Mouse (Mus musculus) liver, embryonic 14.5 days (tissue): ENCODE measurements around the gene Mettl17. TPM values are rescaled to one million over a fixed set of nuclear protein-coding genes. Genes with fewer than 3 reads are reported as not detected.
"Not testable (repeated sequence)": the region's sequence is repeated elsewhere in the genome, so short reads cannot be mapped to it uniquely, and the experiment has no call there.

ENCODE experiments used
- ATAC-seq: fragments of 200-750 bp; cut with Nextera tagmentation; 2 replicates; pipeline ENCODE4 v1.8.0; 2017; ENCODE audit warnings: moderate number of reproducible peaks, mild to moderate bottlenecking, moderate library complexity; ENCODE audit not compliant: insufficient read depth
- DNase-seq, 3 experiments: peaks; one replicate each; pipeline ENCODE4 v3.0.0-alpha.2; 2012 to 2013; ENCODE audit warnings: low read depth in 3 of 3, low spot score in 3 of 3
- H3K27ac ChIP-seq: fragments of 300-500 bp; sonication (generic); 2 replicates; pipeline ENCODE4 v1.5.1; 2014; ENCODE audit warnings: moderate library complexity, mild to moderate bottlenecking, control low read depth, inconsistent platforms
- H3K27me3 ChIP-seq: fragments of 300-500 bp; sonication (generic); 2 replicates; pipeline ENCODE4 v1.6.1; 2014; ENCODE audit warnings: mild to moderate bottlenecking, low read length, moderate library complexity; ENCODE audit not compliant: control insufficient read depth, insufficient read depth
- H3K36me3 ChIP-seq: fragments of 300-500 bp; sonication (generic); replicated peaks from 2 replicates; pipeline ENCODE4 v1.6.1; 2014; ENCODE audit warnings: low read depth; ENCODE audit not compliant: control insufficient read depth, insufficient read depth
- H3K4me1 ChIP-seq, 2 experiments: fragments of 200-500 bp in 1 of 2; fragments of 300-500 bp in 1 of 2; sonication (generic) in 1 of 2; replicated peaks; 2 replicates each; pipeline ENCODE4 v1.6.1; 2012 to 2014; ENCODE audit warnings: antibody characterized with exemption in 1 of 2, inconsistent platforms in 1 of 2, low read length in 1 of 2; ENCODE audit not compliant: control insufficient read depth in 2 of 2, insufficient read depth in 2 of 2
- H3K4me2 ChIP-seq: fragments of 300-500 bp; sonication (generic); 2 replicates; pipeline ENCODE4 v1.6.1; 2014; ENCODE audit warnings: low read depth, mild to moderate bottlenecking, control low read depth, moderate library complexity
- H3K4me3 ChIP-seq, 2 experiments: fragments of 200-500 bp in 1 of 2; fragments of 300-500 bp in 1 of 2; sonication (generic) in 1 of 2; 2 replicates each; pipeline ENCODE4 v1.5.1; 2012 to 2014; ENCODE audit warnings: low read depth in 2 of 2, low read length in 2 of 2, mild to moderate bottlenecking in 2 of 2, control low read depth in 1 of 2, inconsistent platforms in 1 of 2, moderate library complexity in 1 of 2; ENCODE audit not compliant: insufficient read depth in 1 of 2
- H3K9ac ChIP-seq: fragments of 300-500 bp; sonication (generic); replicated peaks from 2 replicates; pipeline ENCODE4 v1.6.1; 2014; ENCODE audit warnings: mild to moderate bottlenecking, control low read depth, moderate library complexity
- H3K9me3 ChIP-seq: fragments of 300-500 bp; sonication (generic); 2 replicates; pipeline ENCODE4 v1.6.1; 2016; ENCODE audit warnings: low read length, mixed read lengths; ENCODE audit not compliant: control insufficient read depth
- CTCF ChIP-seq: IDR thresholded peaks from 2 replicates; pipeline ENCODE4 v1.5.1; 2016; ENCODE audit warnings: antibody characterized with exemption, low read depth, control low read depth
- EP300 ChIP-seq: IDR thresholded peaks from 2 replicates; pipeline ENCODE4 v1.6.1; 2016; ENCODE audit warnings: antibody characterized with exemption, low read depth
- WGBS: fragments of 180-500 bp; shearing (Covaris S2); extraction: QIAGEN DNeasy Blood & Tissue Kit; methylation state at CpG from one replicate; pipeline ENCODE4 v1.1.7; 2014; ENCODE audit not compliant: insufficient replicate concordance; 5-methylcytosine and 5-hydroxymethylcytosine counted together
- polyA plus RNA-seq, 2 experiments: library from polyadenylated mRNA; depleted of rRNA in 1 of 2; stranded (reverse) in 1 of 2; unstranded in 1 of 2; fragments of >200 nt; fragmentation: Nextera tagmentation in 1 of 2; extraction: Ambion mirVana in 1 of 2; gene quantifications; 2 replicates each; pipeline versions ENCODE4 v1.2.1 to v1.2.3; 2012 to 2014

Gene Mettl17
- polyA plus RNA-seq (2012; rRNA removed) = 7.5 and 9.5 TPM in 2 replicates
- 10.2 and 10.8 TPM in 2 replicates for polyA plus RNA-seq (2014; fragmentation: Nextera tagmentation; extraction: Ambion mirVana)

DNA sequence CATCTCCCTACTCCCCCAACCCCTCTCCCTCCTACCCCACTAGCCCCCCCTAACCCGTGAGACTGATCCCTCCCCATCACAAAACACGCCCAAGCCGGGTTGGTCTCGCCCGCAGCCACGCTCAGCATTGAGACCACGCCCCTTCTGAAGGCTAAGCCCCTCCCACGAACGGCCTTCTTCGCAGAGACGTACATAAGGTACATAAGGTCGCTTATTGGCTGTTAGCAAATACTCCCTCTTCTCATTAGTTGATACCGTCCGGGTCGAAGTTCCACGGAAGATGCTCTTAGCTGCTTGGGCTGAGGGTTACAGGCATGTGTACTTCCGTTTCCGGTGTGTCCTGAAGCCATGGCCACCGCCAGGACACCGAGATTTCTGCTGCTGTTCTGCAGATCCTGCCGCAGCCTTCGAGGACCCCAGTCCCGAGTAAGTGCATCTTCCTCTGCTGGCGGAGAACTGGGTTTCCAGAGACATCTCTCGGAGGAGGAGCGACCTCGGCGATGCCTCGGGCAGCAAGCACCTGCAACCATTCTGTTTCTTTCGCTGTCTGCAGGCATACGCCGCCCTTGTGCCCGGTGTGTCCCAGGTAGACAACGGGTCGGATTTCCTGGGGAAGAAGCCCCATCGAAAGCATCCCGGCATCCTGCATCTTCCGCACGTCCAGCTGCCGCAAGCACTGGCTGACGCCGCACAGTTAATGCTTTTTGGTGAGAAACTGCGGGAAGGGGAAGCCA, at the start of gene Mettl17:
TSS of gene Mettl17 (plus strand) at position 245 of the 734 bp plus-strand sequence.
- Histone ChIP-seq H3K27ac (peak within 1 kb of the TSS; percentile 1; the same call in 1 of the 2 replicates), H3K36me3 (no peaks in the 10 kb centered on the region), H3K4me3 (peak within 1 kb of the TSS; percentile 79 to 90), H3K4me1 (peaks cover 6 to 11% of the 10 kb centered on the region in 2 experiments), H3K9me3 (no peaks in the 10 kb centered on the region), H3K9ac (peak within 1 kb of the TSS; percentile 55), H3K4me2 (peak within 1 kb of the TSS; percentile 96), H3K27me3 (no peaks in the 10 kb centered on the region)
- WGBS = under 1% methylated on average over 43 of the region's 43 CpGs
- TF ChIP-seq EP300 = no peak
- no peak for TF ChIP-seq CTCF
- DNase-seq (peak; percentile 83 to 90 (median 89)), ATAC-seq (peak; percentile 99)

DNA sequence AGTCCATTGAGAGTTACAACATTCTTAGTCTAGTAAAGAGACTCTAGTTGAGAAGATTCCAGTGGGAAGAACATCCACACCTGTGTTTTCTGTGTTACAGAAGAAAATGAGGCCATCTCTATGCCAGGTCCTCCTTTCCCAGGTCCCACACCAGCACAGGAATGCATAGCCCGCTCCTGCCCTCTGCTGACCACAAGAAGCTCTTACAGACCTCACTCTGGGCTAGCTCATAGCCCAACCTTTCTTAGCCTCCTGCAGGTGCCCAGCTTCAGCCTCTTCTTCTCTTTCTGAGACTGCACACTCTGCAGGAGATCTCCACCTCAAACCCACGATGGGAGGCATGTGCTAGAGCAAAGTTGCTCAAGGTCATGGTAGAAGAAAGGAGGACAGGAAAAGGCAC, 46.2 kb upstream of the Mettl17 start:
- H3K9ac ChIP-seq, H3K9me3 ChIP-seq, DNase-seq, H3K27me3 ChIP-seq, H3K36me3 ChIP-seq, H3K4me2 ChIP-seq, H3K27ac ChIP-seq, ATAC-seq, H3K4me3 ChIP-seq, H3K4me1 ChIP-seq: not testable (repeated sequence)
- WGBS = 8% methylated on average over 2 of the region's 2 CpGs
- peak; percentile 33 for TF ChIP-seq CTCF

- Histone ChIP-seq H3K9me3 (no peaks in the 10 kb centered on the region), H3K27ac (no peak overlapping the region), H3K9ac (no peak overlapping the region), H3K4me1 (no peaks in the 10 kb centered on the region), H3K36me3 (no peaks in the 10 kb centered on the region), H3K27me3 (no peaks in the 10 kb centered on the region), H3K4me3 (no peak overlapping the region), H3K4me2 (no peak overlapping the region)
- 47% methylated on average over 1 of the region's 1 CpGs for WGBS
- ATAC-seq (no peak), DNase-seq (no peak)
- no peak for TF ChIP-seq CTCF
- TF ChIP-seq EP300 = no peak
Observed at GRCm38 (mm10) chr14:51842250-51842649, 42.4 kb upstream of the Mettl17 start.

DNA sequence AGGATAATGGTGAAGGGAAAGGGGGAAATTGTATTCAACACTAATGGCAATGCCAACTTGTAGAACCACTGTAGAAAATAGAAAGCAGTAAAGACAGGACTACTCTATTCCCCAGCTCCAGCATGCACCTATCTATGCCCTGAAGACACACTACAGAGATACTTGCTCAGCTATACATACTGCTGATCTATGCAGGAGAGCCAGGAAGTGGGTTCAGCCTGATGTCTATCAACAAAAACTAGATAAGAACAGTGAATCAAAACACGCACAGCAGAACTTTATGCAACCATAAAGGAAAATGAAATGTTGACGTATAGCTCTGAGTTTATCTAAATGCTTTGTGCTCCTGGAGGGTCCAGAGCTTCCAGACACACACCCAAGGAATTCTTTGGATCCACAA, 41.9 kb upstream of the Mettl17 start:
- Histone ChIP-seq H3K9me3 (no peaks in the 10 kb centered on the region), H3K4me3 (no peak overlapping the region), H3K9ac (no peak overlapping the region), H3K27me3 (no peaks in the 10 kb centered on the region), H3K27ac (no peak overlapping the region), H3K36me3 (no peaks in the 10 kb centered on the region), H3K4me2 (no peak overlapping the region), H3K4me1 (no peaks in the 10 kb centered on the region)
- 48% methylated on average over 2 of the region's 2 CpGs for WGBS
- no peak for ATAC-seq
- no peak for TF ChIP-seq EP300
- no peak for TF ChIP-seq CTCF
- no peak for DNase-seq

DNA sequence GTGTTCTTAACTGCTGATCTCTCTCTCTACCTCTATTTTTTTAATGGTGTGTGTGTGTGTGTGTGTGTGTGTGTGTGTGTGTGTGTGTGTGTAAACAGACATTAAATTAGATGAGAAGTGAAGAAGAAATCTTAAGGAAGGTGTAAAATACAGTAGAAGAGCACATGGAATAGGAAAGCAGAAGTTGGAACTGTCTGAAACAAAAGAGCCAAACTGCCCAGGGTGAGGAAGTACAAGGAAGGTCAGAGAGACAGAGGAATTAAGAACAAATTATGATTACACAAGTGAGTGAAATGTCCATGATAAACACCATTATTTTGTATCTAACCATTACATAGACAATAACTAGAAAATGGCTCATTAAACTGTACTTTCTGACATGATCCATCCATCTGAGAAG, 40.8 kb upstream of the Mettl17 start:
- Histone ChIP-seq H3K4me2 (no peak overlapping the region), H3K4me3 (no peak overlapping the region), H3K27me3 (no peaks in the 10 kb centered on the region), H3K27ac (no peak overlapping the region), H3K9ac (no peak overlapping the region), H3K9me3 (no peaks in the 10 kb centered on the region), H3K4me1 (no peaks in the 10 kb centered on the region), H3K36me3 (no peaks in the 10 kb centered on the region)
- no peak for DNase-seq
- TF ChIP-seq EP300 = no peak
- no peak for TF ChIP-seq CTCF
- no peak for ATAC-seq
